Mouse (Mus musculus) embryonic facial prominence, embryonic 13.5 days (tissue): ENCODE measurements around the gene Guk1. TPM values are rescaled to one million over a fixed set of nuclear protein-coding genes. Genes with fewer than 3 reads are reported as not detected.
A peak's percentile ranks its signal among the peaks of the same experiment; 100 is the strongest.

Experiments
- ATAC-seq: fragments of 200-750 bp; cut with Nextera tagmentation; 2 replicates; pipeline ENCODE4 v1.8.0; 2017; ENCODE audit warnings: low read depth; ENCODE audit not compliant: insufficient number of reproducible peaks, insufficient read depth, low FRiP score, low TSS enrichment
- H3K27ac ChIP-seq: fragments of 300-500 bp; sonication (generic); 2 replicates; pipeline ENCODE4 v1.5.1; 2015; ENCODE audit warnings: moderate library complexity, mild to moderate bottlenecking, inconsistent platforms
- H3K27me3 ChIP-seq: fragments of 300-500 bp; sonication (generic); 2 replicates; pipeline ENCODE4 v1.6.1; 2015; ENCODE audit warnings: mild to moderate bottlenecking, inconsistent platforms
- H3K36me3 ChIP-seq: fragments of 300-500 bp; sonication (generic); 2 replicates; pipeline ENCODE4 v1.6.1; 2015; ENCODE audit warnings: mild to moderate bottlenecking, inconsistent platforms
- H3K4me1 ChIP-seq: fragments of 300-500 bp; sonication (generic); 2 replicates; pipeline ENCODE4 v1.6.1; 2015; ENCODE audit warnings: inconsistent platforms
- H3K4me2 ChIP-seq: fragments of 300-500 bp; sonication (generic); 2 replicates; pipeline ENCODE4 v1.6.1; 2015; ENCODE audit warnings: moderate library complexity, mild to moderate bottlenecking, inconsistent platforms
- H3K4me3 ChIP-seq: fragments of 300-500 bp; sonication (generic); 2 replicates; pipeline ENCODE4 v1.5.1; 2015; ENCODE audit warnings: mild to moderate bottlenecking, inconsistent platforms
- H3K9ac ChIP-seq: fragments of 300-500 bp; sonication (generic); 2 replicates; pipeline ENCODE4 v1.6.1; 2015; ENCODE audit warnings: mild to moderate bottlenecking, inconsistent platforms
- H3K9me3 ChIP-seq: fragments of 300-500 bp; sonication (generic); 2 replicates; pipeline ENCODE4 v1.6.1; 2016; ENCODE audit warnings: inconsistent platforms
- WGBS: fragments of 180-500 bp; shearing (Covaris S2); methylation state at CpG from one replicate; pipeline ENCODE4 v1.1.7; 2015; ENCODE audit warnings: mixed read lengths; 5-methylcytosine and 5-hydroxymethylcytosine counted together
- polyA plus RNA-seq: library from polyadenylated mRNA; unstranded; fragments of >200 nt; fragmentation: Nextera tagmentation; extraction: Ambion mirVana; gene quantifications from 2 replicates; pipeline ENCODE4 v1.2.1, GENCODE M21; 2015

Gene Guk1
- polyA plus RNA-seq, 1 experiment from 2014 or later, result 142 TPM

GRCm38 (mm10) chr11:59135904-59136452 is 56.0 kb downstream of the Guk1 start, which contains the start of gene Obscn:
TSS of gene Obscn (minus strand) at chr11:59136402.
- peaks cover 82% of the 10 kb centered on the region for H3K27me3 ChIP-seq
- no peaks in the 10 kb centered on the region for H3K9me3 ChIP-seq
- peak within 1 kb of the TSS; percentile 27 for H3K4me3 ChIP-seq
- 18% methylated on average over 44 of the region's 44 CpGs for WGBS
- peak within 1 kb of the TSS; percentile 32; the same call in 1 of the 2 replicates for H3K9ac ChIP-seq
- no peak within 1 kb of the TSS for H3K27ac ChIP-seq
- ATAC-seq, result no peak
- H3K36me3 ChIP-seq, result no peaks in the 10 kb centered on the region
- H3K4me1 ChIP-seq, result peaks cover 13% of the 10 kb centered on the region
- peak within 1 kb of the TSS; percentile 49 for H3K4me2 ChIP-seq

GRCm38 (mm10) chr11:59135051-59135820 is 56.8 kb downstream of the Guk1 start:
- no peak overlapping the region for H3K27ac ChIP-seq
- peak overlapping the region; percentile 49 for H3K4me2 ChIP-seq
- H3K4me3 ChIP-seq, result peak overlapping the region; percentile 27
- 0 out of 2 replicates have a peak overlapping the region, but pooled peaks have one; percentile 32 for H3K9ac ChIP-seq
- no peaks in the 10 kb centered on the region for H3K9me3 ChIP-seq
- 8% methylated on average over 55 of the region's 55 CpGs for WGBS
- H3K27me3 ChIP-seq, result peaks cover 84% of the 10 kb centered on the region
- H3K4me1 ChIP-seq, result peaks cover 13% of the 10 kb centered on the region
- H3K36me3 ChIP-seq, result no peaks in the 10 kb centered on the region
- no peak for ATAC-seq

GRCm38 (mm10) chr11:59134373-59134997 is 57.5 kb downstream of the Guk1 start:
- H3K4me2 ChIP-seq, result peak overlapping the region; percentile 41
- H3K36me3 ChIP-seq, result no peaks in the 10 kb centered on the region
- H3K27ac ChIP-seq, result no peak overlapping the region
- no peaks in the 10 kb centered on the region for H3K9me3 ChIP-seq
- peak overlapping the region; percentile 19 for H3K4me3 ChIP-seq
- WGBS, result 9% methylated on average over 34 of the region's 35 CpGs
- no peak overlapping the region for H3K9ac ChIP-seq
- peaks cover 88% of the 10 kb centered on the region for H3K27me3 ChIP-seq
- ATAC-seq, result no peak
- H3K4me1 ChIP-seq, result peaks cover 13% of the 10 kb centered on the region

Other genes starting within 250 kb of the Guk1 start
- 45.4 and 46.9 TPM in 2 replicates for gene Hist3h2ba, start 243.3 kb downstream of the Guk1 start, polyA plus RNA-seq
- 34.0 and 34.3 TPM in 2 replicates for gene Hist3h2a, start 237.5 kb downstream of the Guk1 start, polyA plus RNA-seq
- gene Trim17, start 237.5 kb downstream of the Guk1 start, polyA plus RNA-seq, result 0.25 and 0.55 TPM in 2 replicates
- 21.7 and 23.5 TPM in 2 replicates for gene Trim11, start 214.1 kb downstream of the Guk1 start, polyA plus RNA-seq
- 0.32 and 0.42 TPM in 2 replicates for gene Obscn, start 55.8 kb downstream of the Guk1 start, polyA plus RNA-seq
- gene Iba57, start 28.5 kb downstream of the Guk1 start, polyA plus RNA-seq, result 3.3 and 3.6 TPM in 2 replicates
- 0.21 and 0.28 TPM in 2 replicates for gene Gjc2, start 9.0 kb downstream of the Guk1 start, polyA plus RNA-seq
- gene Mrpl55, start 10.3 kb upstream of the Guk1 start, polyA plus RNA-seq, result 90.7 and 97.1 TPM in 2 replicates
- 36.8 and 45.5 TPM in 2 replicates for gene 2310033P09Rik, start 16.1 kb upstream of the Guk1 start, polyA plus RNA-seq
- 693 and 702 TPM in 2 replicates for gene Arf1, start 36.1 kb upstream of the Guk1 start, polyA plus RNA-seq
- gene Wnt3a, start 98.5 kb upstream of the Guk1 start, polyA plus RNA-seq, result 3.7 and 4.0 TPM in 2 replicates
- 6.9 and 7.3 TPM in 2 replicates for gene Wnt9a, start 114.7 kb upstream of the Guk1 start, polyA plus RNA-seq
- gene Prss38, start 183.4 kb upstream of the Guk1 start, polyA plus RNA-seq, result not detected in 2 replicates